13 mouse cellular contexts compared by ENCODE assay signal in genomic region chr17:14175704-14176103, GRCm38 (mm10). TPM values are rescaled to one million over a fixed set of nuclear protein-coding genes. Genes with fewer than 3 reads are reported as not detected.
A peak's percentile ranks its signal among the peaks of the same experiment; 100 is the strongest.
DNase-seq lines count a peak whose midpoint lies in the region; ATAC-seq and TF ChIP-seq lines count a peak whose summit lies in the region.
"Had no signal": no experiment of that assay in that cellular context is flagged by ENCODE, and none has a peak within 500 bp of the region (broad histone marks: within the 10 kb centered on the region; RNA-seq: fewer than 3 reads in every experiment).

No protein-coding gene starts in this region.

- TF ChIP-seq CTCF in midbrain, postnatal 0 days (IDR thresholded peaks at IDR 0.05), result no peak

- WGBS in midbrain, postnatal 0 days, result 85% methylated on average over 5 of the region's 5 CpGs
- 82% methylated on average over 5 of the region's 5 CpGs for WGBS in midbrain, embryonic 15.5 days

- no peak overlapping the region for H3K4me2 ChIP-seq in midbrain, postnatal 0 days (ENCODE audit: low read depth, low read length, poor library complexity, severe bottlenecking)
- no peak overlapping the region for H3K4me2 ChIP-seq in midbrain, embryonic 15.5 days
- H3K4me2 ChIP-seq: neural tube, embryonic 15.5 days had no signal

- no peaks in the 10 kb centered on the region for H3K27me3 ChIP-seq in midbrain, postnatal 0 days (ENCODE audit: insufficient read depth, low read length)
- no peaks in the 10 kb centered on the region for H3K27me3 ChIP-seq in midbrain, embryonic 15.5 days (replicated peaks)
- H3K27me3 ChIP-seq: neural tube, embryonic 15.5 days had no signal

- no peak overlapping the region for H3K27ac ChIP-seq in midbrain, postnatal 0 days (ENCODE audit: low read depth, low read length)
- H3K27ac ChIP-seq in midbrain, embryonic 15.5 days, result no peak overlapping the region
- H3K27ac ChIP-seq: neural tube, embryonic 15.5 days had no signal

- H3K36me3 ChIP-seq in midbrain, postnatal 0 days (ENCODE audit: insufficient read depth, low read length), result no peaks in the 10 kb centered on the region
- H3K36me3 ChIP-seq in midbrain, embryonic 15.5 days (replicated peaks), result no peaks in the 10 kb centered on the region
- H3K36me3 ChIP-seq: neural tube, embryonic 15.5 days had no signal

- no peak overlapping the region for H3K4me3 ChIP-seq in midbrain, postnatal 0 days (ENCODE audit: low read depth, low read length)
- H3K4me3 ChIP-seq in midbrain, embryonic 15.5 days, result no peak overlapping the region
- H3K4me3 ChIP-seq: erythroblast, embryonic 14.5 days; neural tube, embryonic 15.5 days had no signal

- no peak for ATAC-seq in midbrain, postnatal 0 days (ENCODE audit: low FRiP score)
- no peak for ATAC-seq in midbrain, embryonic 15.5 days (replicated peaks)
- ATAC-seq in monocyte, adult 5-6 weeks (replicated peaks; ENCODE audit: insufficient number of reproducible peaks, low FRiP score, low TSS enrichment, poor library complexity, severe bottlenecking), result no peak

- no peaks in the 10 kb centered on the region for H3K4me1 ChIP-seq in midbrain, postnatal 0 days (ENCODE audit: insufficient read depth, low read length)
- H3K4me1 ChIP-seq in midbrain, embryonic 15.5 days, result peaks cover 3% of the 10 kb centered on the region; the same call in 1 of the 2 replicates

- intact Hi-C loops in left cerebral cortex, postnatal 36 days (cut with DNase I), result loop anchor here (5.0 kb wide), 1 partner anchor 72 kb away; no protein-coding TSS in a partner anchor

- H3K9me3 ChIP-seq in midbrain, postnatal 0 days (ENCODE audit: low read length), result no peaks in the 10 kb centered on the region
- no peaks in the 10 kb centered on the region for H3K9me3 ChIP-seq in midbrain, embryonic 15.5 days
- H3K9me3 ChIP-seq: neural tube, embryonic 15.5 days had no signal

- DNase-seq in midbrain, postnatal 0 days (ENCODE audit: low spot score), result peak; percentile 49
- DNase-seq in layer of hippocampus, adult 9-10 months (ENCODE audit: low spot score), result peak; percentile 41
- DNase-seq in left cerebral cortex, postnatal 36 days (ENCODE audit: low spot score in 2 of 2), result peak; percentile 80 to 85
- no peak for DNase-seq in urinary bladder, postnatal 36 days (ENCODE audit: low spot score in 2 of 2)
- DNase-seq in gastrocnemius, postnatal 25 days, result no peak
- DNase-seq: lung, postnatal 10 days; midbrain, embryonic 14.5 days; thymus, postnatal 4 days had no signal

- no peak overlapping the region for H3K9ac ChIP-seq in midbrain, postnatal 0 days (replicated peaks; ENCODE audit: low read length, poor library complexity, severe bottlenecking)
- no peak overlapping the region for H3K9ac ChIP-seq in midbrain, embryonic 15.5 days
- H3K9ac ChIP-seq: neural tube, embryonic 15.5 days had no signal

RNA-seq across cellular contexts. Expression of gene Dact2, which starts 28.4 kb away (rescaled TPM):
- 19.4 and 19.9 TPM in 2 replicates for total RNA-seq in midbrain, postnatal 0 days (2014; rRNA removed)
- 2.8 TPM in 2 replicates for polyA plus RNA-seq in midbrain, postnatal 0 days (2015; fragmentation: Nextera tagmentation; extraction: Ambion mirVana)
- 1.7 and 2.9 TPM in 2 replicates for polyA plus RNA-seq in midbrain, embryonic 15.5 days (2015; fragmentation: Nextera tagmentation; extraction: Ambion mirVana)
- total RNA-seq in left cerebral cortex, postnatal 36 days (2021), result 100 to 1,000 TPM in 1 of 2 experiments, 10 to 100 TPM in 1; 73.9 to 113 TPM
- total RNA-seq in gastrocnemius, postnatal 25 days (2021), result 1 to 10 TPM; 2.9 to 3.3 TPM
- not detected in 3 replicates for total RNA-seq in monocyte, adult 5-6 weeks (2017)
- total RNA-seq: hematopoietic stem cell, adult 5-6 weeks had no signal
- polyA plus RNA-seq: erythroblast, embryonic 14.5 days had no signal

Comparison
In these comparisons a context has a peak if more than half of its experiments do, and no peak if none do; other contexts are left out.
1. DNase-seq: peak in midbrain, postnatal 0 days (single experiment), layer of hippocampus, adult 9-10 months (single experiment) and left cerebral cortex, postnatal 36 days (2 of 2); none in urinary bladder, postnatal 36 days (0 of 2) and gastrocnemius, postnatal 25 days (single experiment).